Mouse (Mus musculus) heart, embryonic 13.5 days (tissue): ENCODE measurements around the gene Cyp3a16. TPM values are rescaled to one million over a fixed set of nuclear protein-coding genes. Genes with fewer than 3 reads are reported as not detected.
"Not testable (repeated sequence)": the region's sequence is repeated elsewhere in the genome, so short reads cannot be mapped to it uniquely, and the experiment has no call there.

Experiments used
- ATAC-seq: fragments of 200-750 bp; cut with Nextera tagmentation; 2 replicates; pipeline ENCODE4 v1.8.0; 2017; ENCODE audit warnings: moderate TSS enrichment; ENCODE audit not compliant: insufficient number of reproducible peaks, low FRiP score, low TSS enrichment; ENCODE audit errors: extremely low read depth
- H3K27ac ChIP-seq: fragments of 300-500 bp; sonication (generic); replicated peaks from 2 replicates; pipeline ENCODE4 v1.5.1; 2015; ENCODE audit warnings: moderate library complexity, mild to moderate bottlenecking, inconsistent platforms
- H3K27me3 ChIP-seq: fragments of 300-500 bp; sonication (generic); replicated peaks from 2 replicates; pipeline ENCODE4 v1.6.1; 2015; ENCODE audit warnings: mild to moderate bottlenecking, inconsistent platforms
- H3K36me3 ChIP-seq: fragments of 300-500 bp; sonication (generic); 2 replicates; pipeline ENCODE4 v1.6.1; 2015; ENCODE audit warnings: mild to moderate bottlenecking, inconsistent platforms
- H3K4me1 ChIP-seq: fragments of 300-500 bp; sonication (generic); 2 replicates; pipeline ENCODE4 v1.6.1; 2015; ENCODE audit warnings: inconsistent platforms
- H3K4me2 ChIP-seq: fragments of 300-500 bp; sonication (generic); 2 replicates; pipeline ENCODE4 v1.6.1; 2015; ENCODE audit warnings: inconsistent platforms, mild to moderate bottlenecking, moderate library complexity
- H3K4me3 ChIP-seq: fragments of 300-500 bp; sonication (generic); 2 replicates; pipeline ENCODE4 v1.5.1; 2015; ENCODE audit warnings: moderate library complexity, mild to moderate bottlenecking, inconsistent platforms
- H3K9ac ChIP-seq: fragments of 300-500 bp; sonication (generic); 2 replicates; pipeline ENCODE4 v1.6.1; 2015; ENCODE audit warnings: inconsistent platforms, mild to moderate bottlenecking, moderate library complexity
- H3K9me3 ChIP-seq: fragments of 300-500 bp; sonication (generic); 2 replicates; pipeline ENCODE4 v1.6.1; 2016; ENCODE audit warnings: inconsistent platforms
- WGBS: fragments of 180-500 bp; shearing (Covaris S2); methylation state at CpG from one replicate; pipeline ENCODE4 v1.1.7; 2015; ENCODE audit warnings: mixed read lengths; 5-methylcytosine and 5-hydroxymethylcytosine counted together
- polyA plus RNA-seq: library from polyadenylated mRNA; unstranded; fragments of >200 nt; fragmentation: Nextera tagmentation; extraction: Ambion mirVana; gene quantifications from 2 replicates; pipeline ENCODE4 v1.2.1, GENCODE M21; 2015

The Cyp3a16 gene
- polyA plus RNA-seq, result not detected in 2 replicates

DNA sequence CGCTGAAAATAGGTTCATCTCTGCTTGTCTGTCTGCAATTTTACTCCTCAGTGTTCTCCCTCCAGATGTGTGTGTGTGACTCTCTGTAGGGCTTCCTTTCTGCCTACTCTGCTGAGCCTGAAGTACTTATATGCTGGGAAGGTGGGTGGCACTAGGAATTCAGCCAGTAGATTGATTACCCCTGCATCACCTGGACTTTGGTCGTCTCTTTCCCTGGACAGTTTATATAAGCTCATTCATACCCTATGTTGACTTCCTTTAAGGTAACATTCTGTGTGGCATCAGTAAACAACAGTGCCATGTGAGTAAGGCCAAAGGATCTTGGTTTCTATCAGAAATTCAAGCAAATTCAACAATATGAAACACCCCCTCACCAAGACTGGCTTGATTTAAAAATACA, at the start of gene Cyp3a16:
Cyp3a16 (minus strand) TSS at position 101 of the 400 bp plus-strand sequence.
- WGBS, result 53% methylated on average over 2 of the region's 2 CpGs
- H3K4me2 ChIP-seq, H3K4me3 ChIP-seq, H3K9ac ChIP-seq, H3K4me1 ChIP-seq, H3K36me3 ChIP-seq, H3K27ac ChIP-seq, ATAC-seq, H3K27me3 ChIP-seq: not testable (repeated sequence)
- peaks cover 31% of the 10 kb centered on the region for H3K9me3 ChIP-seq

DNA sequence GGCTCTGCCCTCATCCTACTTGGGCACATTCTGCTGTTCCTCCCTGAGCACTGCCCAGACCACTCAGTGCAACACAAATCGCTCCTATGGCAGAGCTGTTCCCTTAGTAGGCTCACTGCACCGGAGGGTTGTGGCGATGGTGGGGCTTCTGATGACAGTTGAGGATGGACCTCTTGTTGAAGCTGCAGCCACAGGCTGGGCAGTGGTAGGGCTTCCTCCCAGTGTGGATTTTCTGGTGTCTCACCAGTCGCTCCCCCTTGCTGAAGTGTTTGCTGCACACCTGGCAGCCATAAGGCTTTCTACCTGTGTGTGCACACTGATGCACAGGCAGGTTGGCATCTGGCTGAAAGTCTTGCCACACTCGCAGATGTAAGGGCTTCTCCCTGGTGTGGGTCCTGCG, 20.8 kb upstream of the Cyp3a16 start:
- no peak overlapping the region for H3K4me2 ChIP-seq
- no peak for ATAC-seq
- no CpG with 5 or more reads among the region's 6 CpGs for WGBS

DNA sequence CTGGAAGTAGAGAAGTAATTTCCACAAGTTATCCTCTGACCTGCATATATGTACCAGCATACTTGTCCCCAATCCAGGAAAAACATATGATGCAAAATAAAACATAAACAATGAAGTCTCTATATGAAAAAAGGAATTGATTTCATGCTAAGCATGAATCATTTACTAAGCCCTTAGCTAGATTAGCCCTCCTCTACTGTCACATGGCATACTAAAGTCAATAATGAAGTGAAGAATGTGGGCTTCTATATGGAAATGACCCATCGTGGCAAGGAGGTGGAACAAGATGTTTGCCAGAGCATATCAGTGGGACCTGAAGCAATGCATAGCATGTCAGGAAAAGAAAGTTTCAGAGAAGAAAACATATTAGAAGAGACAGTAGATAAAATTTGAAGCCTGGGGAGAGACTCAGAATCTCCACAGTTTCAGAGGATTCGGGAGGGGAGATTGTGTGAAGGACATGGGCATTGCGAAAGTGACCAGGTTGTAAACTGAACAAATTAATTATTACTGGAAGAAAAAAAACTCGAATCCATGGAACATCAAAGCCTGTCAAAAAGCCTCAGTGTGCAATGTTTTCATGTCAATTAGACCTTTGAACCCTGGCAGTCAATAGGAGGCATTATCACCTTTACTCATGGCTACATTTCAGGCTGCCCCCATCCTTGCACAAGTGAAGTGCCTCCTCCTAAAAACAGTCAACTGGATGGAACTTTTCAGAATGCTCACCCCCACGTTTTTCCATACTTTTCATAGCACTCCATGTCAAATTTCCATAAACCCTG, 5.0 kb downstream of the Cyp3a16 start:
- no peak overlapping the region for H3K27ac ChIP-seq
- H3K27me3 ChIP-seq, result no peaks in the 10 kb centered on the region
- no peak overlapping the region for H3K4me2 ChIP-seq
- no peak overlapping the region for H3K9ac ChIP-seq
- H3K9me3 ChIP-seq, result peaks cover 43% of the 10 kb centered on the region
- no peak overlapping the region for H3K4me3 ChIP-seq
- H3K36me3 ChIP-seq, result no peaks in the 10 kb centered on the region
- no peaks in the 10 kb centered on the region for H3K4me1 ChIP-seq
- WGBS, result 47% methylated on average over 5 of the region's 5 CpGs
- ATAC-seq, result no peak

More for the DNA sequence above, 20.8 kb upstream of the Cyp3a16 start:
- H3K27ac ChIP-seq, result no peak overlapping the region
- H3K27me3 ChIP-seq, result no peaks in the 10 kb centered on the region
- no peaks in the 10 kb centered on the region for H3K4me1 ChIP-seq
- H3K4me3 ChIP-seq, result no peak overlapping the region
- H3K9me3 ChIP-seq, result no peaks in the 10 kb centered on the region
- no peaks in the 10 kb centered on the region for H3K36me3 ChIP-seq
- no peak overlapping the region for H3K9ac ChIP-seq

DNA sequence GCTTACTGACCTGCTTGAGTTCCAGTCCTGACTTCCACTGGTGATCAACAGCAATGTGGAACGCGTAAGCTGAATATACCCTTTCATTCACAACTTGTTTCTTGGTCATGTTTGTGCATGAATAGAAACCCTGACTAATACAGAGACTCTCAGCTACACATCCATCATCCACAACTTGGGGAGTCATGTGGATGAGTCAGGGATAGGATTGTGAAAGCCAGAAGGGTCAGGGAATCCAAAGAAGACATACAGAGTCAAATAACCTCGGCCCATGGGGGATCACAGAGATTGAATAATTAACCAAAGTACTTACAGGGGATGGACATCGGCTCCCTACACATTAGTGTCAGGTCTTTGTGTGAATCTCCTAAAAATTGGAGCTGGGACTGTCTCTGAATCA, 7.2 kb downstream of the Cyp3a16 start:
- no peak for ATAC-seq
- Histone ChIP-seq H3K4me2 (no peak overlapping the region), H3K27me3 (no peaks in the 10 kb centered on the region), H3K4me1 (no peaks in the 10 kb centered on the region), H3K36me3 (no peaks in the 10 kb centered on the region), H3K9ac (no peak overlapping the region), H3K4me3 (no peak overlapping the region), H3K9me3 (peaks cover 45% of the 10 kb centered on the region), H3K27ac (no peak overlapping the region)
- 65% methylated on average over 4 of the region's 4 CpGs for WGBS

DNA sequence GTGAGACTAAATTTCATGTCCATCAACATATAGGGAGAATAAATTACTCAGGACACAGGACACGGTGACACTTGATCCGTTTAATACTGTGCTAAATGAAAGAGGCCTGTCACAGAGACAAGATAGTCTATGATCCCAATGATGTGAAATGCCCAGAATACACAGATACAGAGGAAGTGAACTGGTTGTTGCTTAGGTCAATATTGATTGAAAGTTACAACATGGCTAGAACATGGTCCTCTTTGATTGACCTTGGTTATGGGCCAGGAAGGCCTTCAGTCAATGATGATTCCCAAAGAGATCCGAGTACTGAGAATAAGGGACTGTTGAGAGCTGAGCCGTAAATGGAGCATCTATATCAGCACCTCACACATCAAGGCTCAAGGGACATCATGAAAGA, 15.1 kb downstream of the Cyp3a16 start:
- no peak overlapping the region for H3K4me3 ChIP-seq
- H3K27me3 ChIP-seq, result no peaks in the 10 kb centered on the region
- H3K4me2 ChIP-seq, result no peak overlapping the region
- H3K27ac ChIP-seq, result no peak overlapping the region
- no peak overlapping the region for H3K9ac ChIP-seq
- no peaks in the 10 kb centered on the region for H3K36me3 ChIP-seq
- peaks cover 28% of the 10 kb centered on the region for H3K9me3 ChIP-seq
- ATAC-seq, result no peak
- WGBS, result 67% methylated on average over 4 of the region's 4 CpGs
- no peaks in the 10 kb centered on the region for H3K4me1 ChIP-seq

DNA sequence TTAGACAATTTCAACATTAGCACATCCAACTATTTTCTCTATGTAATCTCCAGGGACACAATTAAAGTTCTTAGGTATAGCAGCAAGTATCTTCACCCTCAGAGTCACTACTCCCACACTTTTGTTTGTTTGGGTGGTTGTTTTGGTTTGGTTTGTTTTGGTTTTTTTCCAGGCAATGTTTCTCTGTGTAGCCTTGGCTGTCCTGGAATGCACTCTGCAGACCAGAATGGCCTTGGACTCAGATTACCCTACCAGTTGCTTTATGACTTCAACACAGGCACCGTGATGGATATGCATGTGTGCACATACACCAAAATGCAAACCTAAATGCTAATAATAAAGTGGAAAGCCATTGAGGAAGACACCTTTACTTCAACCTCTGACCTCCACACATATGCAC, 35.8 kb downstream of the Cyp3a16 start:
- Histone ChIP-seq H3K27me3 (no peaks in the 10 kb centered on the region), H3K27ac (no peak overlapping the region), H3K4me1 (no peaks in the 10 kb centered on the region), H3K9me3 (peaks cover 29% of the 10 kb centered on the region), H3K9ac (no peak overlapping the region), H3K36me3 (no peaks in the 10 kb centered on the region), H3K4me2 (no peak overlapping the region), H3K4me3 (no peak overlapping the region)
- no peak for ATAC-seq
- WGBS, result 72% methylated on average over 1 of the region's 1 CpGs

DNA sequence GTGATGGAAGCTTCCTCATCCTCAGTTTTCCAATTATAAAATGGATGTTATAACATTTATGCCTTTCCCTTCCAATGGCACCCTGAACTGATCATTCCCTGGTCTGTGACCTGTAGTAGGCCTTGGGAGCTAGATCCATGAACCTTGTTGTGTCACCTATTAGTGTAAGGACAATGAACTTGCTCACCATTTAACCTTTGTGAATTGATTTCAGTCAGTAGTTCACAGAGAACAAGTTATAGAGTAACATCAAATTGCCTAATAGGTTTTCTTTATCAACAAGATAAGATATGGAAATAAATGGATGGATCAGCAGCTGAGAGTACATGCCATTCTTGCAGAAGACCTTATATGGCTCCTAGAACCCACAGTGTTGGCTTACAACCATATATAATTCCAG, 38.5 kb downstream of the Cyp3a16 start:
- Histone ChIP-seq H3K4me2 (no peak overlapping the region), H3K4me3 (no peak overlapping the region), H3K27ac (no peak overlapping the region), H3K36me3 (no peaks in the 10 kb centered on the region), H3K27me3 (no peaks in the 10 kb centered on the region), H3K9me3 (peaks cover 34% of the 10 kb centered on the region), H3K4me1 (no peaks in the 10 kb centered on the region), H3K9ac (no peak overlapping the region)
- ATAC-seq, result no peak

DNA sequence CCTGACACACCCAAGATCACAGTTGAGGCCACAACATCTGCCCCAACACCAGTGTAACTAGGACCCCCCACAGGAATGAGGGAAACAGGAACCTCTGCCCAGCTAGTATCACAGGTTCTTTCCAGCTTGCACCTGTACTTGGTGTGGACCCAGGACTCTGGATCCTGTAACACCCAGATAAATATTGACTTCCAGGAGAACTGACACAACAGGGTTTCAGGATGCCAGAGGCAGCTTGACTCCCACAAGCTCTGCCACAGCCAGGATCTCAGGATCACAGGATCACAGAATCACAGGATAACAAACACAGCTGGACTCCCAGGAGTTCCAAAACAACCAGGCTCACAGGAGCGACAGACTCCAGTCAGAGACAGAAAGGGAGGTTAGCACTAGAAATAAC, 47.2 kb downstream of the Cyp3a16 start:
- H3K9me3 ChIP-seq, result peaks cover 24% of the 10 kb centered on the region; the same call in 1 of the 2 replicates
- H3K9ac ChIP-seq, result no peak overlapping the region
- H3K4me3 ChIP-seq, result no peak overlapping the region
- H3K27me3 ChIP-seq, result no peaks in the 10 kb centered on the region
- no peaks in the 10 kb centered on the region for H3K4me1 ChIP-seq
- WGBS, result 52% methylated on average over 1 of the region's 1 CpGs
- H3K4me2 ChIP-seq, result no peak overlapping the region
- no peaks in the 10 kb centered on the region for H3K36me3 ChIP-seq
- no peak overlapping the region for H3K27ac ChIP-seq
- no peak for ATAC-seq

DNA sequence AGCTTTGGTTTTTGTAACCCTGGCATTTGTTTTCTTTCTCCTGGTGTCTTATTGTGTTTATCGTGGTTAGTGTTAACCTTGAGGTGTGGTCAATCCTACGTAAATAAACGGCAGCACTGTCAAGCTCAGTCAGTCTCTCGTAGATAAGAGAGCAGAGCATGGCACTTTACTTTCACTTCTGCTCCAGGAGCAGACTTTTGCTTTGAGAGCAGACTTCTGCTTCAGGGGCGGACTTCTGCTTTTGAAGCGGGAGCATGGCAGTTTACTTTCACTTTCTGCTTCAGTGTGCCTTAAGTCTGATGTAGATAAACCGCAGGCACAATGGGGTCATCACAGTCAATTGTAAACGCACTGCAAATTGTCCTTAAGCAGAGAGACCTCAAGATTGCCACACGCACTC, 54.1 kb downstream of the Cyp3a16 start:
- H3K4me3 ChIP-seq, H3K27me3 ChIP-seq, H3K36me3 ChIP-seq, H3K4me2 ChIP-seq, H3K9ac ChIP-seq, H3K27ac ChIP-seq, H3K4me1 ChIP-seq, ATAC-seq: not testable (repeated sequence)
- WGBS, result 76% methylated on average over 9 of the region's 9 CpGs
- H3K9me3 ChIP-seq, result peaks cover 55% of the 10 kb centered on the region

Other genes starting within 250 kb of the Cyp3a16 start
- gene Zfp655, start 238.0 kb downstream of the Cyp3a16 start, polyA plus RNA-seq, result 26.0 and 30.0 TPM in 2 replicates
- gene Zscan25, start 189.2 kb downstream of the Cyp3a16 start, polyA plus RNA-seq, result 0.32 and 0.48 TPM in 2 replicates
- not detected in 2 replicates for gene Cyp3a57, start 124.4 kb downstream of the Cyp3a16 start, polyA plus RNA-seq
- not detected in 2 replicates for gene Cyp3a41b, start 115.0 kb upstream of the Cyp3a16 start, polyA plus RNA-seq